Mouse (Mus musculus): ENCODE measurements around the gene Spata21. TPM values are rescaled to one million over a fixed set of nuclear protein-coding genes. Genes with fewer than 3 reads are reported as not detected.

Gene Spata21
- polyA plus RNA-seq, 1 experiment from 2014 or later = 0.55 TPM

- TF ChIP-seq CTCF (IDR thresholded peaks at IDR 0.05; ENCODE audit: low read depth) = peak; percentile 85
- peak; percentile 86 for ATAC-seq (replicated peaks; ENCODE audit: low FRiP score, low read depth)
- WGBS = under 1% methylated on average over 67 of the region's 67 CpGs
Measured at GRCm38 (mm10) chr4:141077681-141078509, 10.2 kb upstream of the Spata21 start, which contains the start of gene Necap2. Gene Necap2, minus strand, starts transcription at chr4:141078357.

GRCm38 (mm10) chr4:141078510-141079137 is 9.5 kb upstream of the Spata21 start:
- no peaks in the 10 kb centered on the region for H3K9me3 ChIP-seq (replicated peaks; ENCODE audit: low read length)
- no peak overlapping the region for H3K4me2 ChIP-seq (ENCODE audit: low read length)
- H3K4me3 ChIP-seq (replicated peaks; ENCODE audit: low read depth, low read length) = no peak overlapping the region
- no peak overlapping the region for H3K9ac ChIP-seq (ENCODE audit: low read depth, low read length)
- peaks cover 7% of the 10 kb centered on the region; the same call in 1 of the 2 replicates for H3K36me3 ChIP-seq (ENCODE audit: insufficient read depth, low read length)
- H3K4me1 ChIP-seq (replicated peaks; ENCODE audit: insufficient read depth, low read length) = peaks cover 9% of the 10 kb centered on the region; the same call in 1 of the 2 replicates
- no peaks in the 10 kb centered on the region for H3K27me3 ChIP-seq (ENCODE audit: insufficient read depth, low read length)
- DNase-seq (ENCODE audit: low spot score) (no peak), ATAC-seq (replicated peaks; ENCODE audit: low FRiP score, low read depth) (no peak)
- WGBS = 74% methylated on average over 18 of the region's 18 CpGs
- no peak overlapping the region for H3K27ac ChIP-seq
- TF ChIP-seq CTCF (IDR thresholded peaks at IDR 0.05; ENCODE audit: low read depth) = no peak

More at GRCm38 (mm10) chr4:141077681-141078509, 10.2 kb upstream of the Spata21 start, which contains the start of gene Necap2:
- H3K27me3 ChIP-seq (ENCODE audit: insufficient read depth, low read length) = no peaks in the 10 kb centered on the region
- H3K4me3 ChIP-seq (replicated peaks; ENCODE audit: low read depth, low read length) = peak within 1 kb of the TSS; percentile 98
- H3K27ac ChIP-seq = peak within 1 kb of the TSS; percentile 80
- no peaks in the 10 kb centered on the region for H3K9me3 ChIP-seq (replicated peaks; ENCODE audit: low read length)
- H3K9ac ChIP-seq (ENCODE audit: low read depth, low read length) = peak within 1 kb of the TSS; percentile 87
- H3K4me1 ChIP-seq (replicated peaks; ENCODE audit: insufficient read depth, low read length) = peaks cover 9% of the 10 kb centered on the region; the same call in 1 of the 2 replicates
- DNase-seq (ENCODE audit: low spot score) = peak; percentile 97
- H3K36me3 ChIP-seq (ENCODE audit: insufficient read depth, low read length) = peaks cover 9% of the 10 kb centered on the region; the same call in 1 of the 2 replicates
- H3K4me2 ChIP-seq (ENCODE audit: low read length) = peak within 1 kb of the TSS; percentile 96

- TF ChIP-seq CTCF (IDR thresholded peaks at IDR 0.05; ENCODE audit: low read depth) = no peak
- Histone ChIP-seq H3K9me3 (replicated peaks; ENCODE audit: low read length) (no peaks in the 10 kb centered on the region), H3K4me2 (ENCODE audit: low read length) (no peak overlapping the region), H3K27ac (no peak overlapping the region), H3K4me3 (replicated peaks; ENCODE audit: low read depth, low read length) (no peak overlapping the region), H3K4me1 (replicated peaks; ENCODE audit: insufficient read depth, low read length) (no peaks in the 10 kb centered on the region), H3K9ac (ENCODE audit: low read depth, low read length) (no peak overlapping the region), H3K27me3 (ENCODE audit: insufficient read depth, low read length) (no peaks in the 10 kb centered on the region), H3K36me3 (ENCODE audit: insufficient read depth, low read length) (no peaks in the 10 kb centered on the region)
- WGBS = 76% methylated on average over 10 of the region's 10 CpGs
- ATAC-seq (replicated peaks; ENCODE audit: low FRiP score, low read depth) (no peak), DNase-seq (ENCODE audit: low spot score) (no peak)
Measured at GRCm38 (mm10) chr4:141086862-141087261, 1.3 kb upstream of the Spata21 start.

- no peak for TF ChIP-seq CTCF (IDR thresholded peaks at IDR 0.05; ENCODE audit: low read depth)
- no peak overlapping the region for H3K27ac ChIP-seq
- H3K4me1 ChIP-seq (replicated peaks; ENCODE audit: insufficient read depth, low read length) = no peaks in the 10 kb centered on the region
- ATAC-seq (replicated peaks; ENCODE audit: low FRiP score, low read depth) (no peak), DNase-seq (ENCODE audit: low spot score) (no peak)
- H3K9ac ChIP-seq (ENCODE audit: low read depth, low read length) = no peak overlapping the region
- H3K9me3 ChIP-seq (replicated peaks; ENCODE audit: low read length) = no peaks in the 10 kb centered on the region
- no peaks in the 10 kb centered on the region for H3K36me3 ChIP-seq (ENCODE audit: insufficient read depth, low read length)
- H3K4me2 ChIP-seq (ENCODE audit: low read length) = no peak overlapping the region
- WGBS = 45% methylated on average over 9 of the region's 9 CpGs
- H3K4me3 ChIP-seq (replicated peaks; ENCODE audit: low read depth, low read length) = no peak overlapping the region
- no peaks in the 10 kb centered on the region for H3K27me3 ChIP-seq (ENCODE audit: insufficient read depth, low read length)
Measured at GRCm38 (mm10) chr4:141088714-141089113, 581 bp downstream of the Spata21 start.

- Histone ChIP-seq H3K36me3 (ENCODE audit: insufficient read depth, low read length) (no peaks in the 10 kb centered on the region), H3K4me3 (replicated peaks; ENCODE audit: low read depth, low read length) (no peak overlapping the region), H3K9me3 (replicated peaks; ENCODE audit: low read length) (no peaks in the 10 kb centered on the region), H3K4me2 (ENCODE audit: low read length) (no peak overlapping the region), H3K27ac (no peak overlapping the region), H3K27me3 (ENCODE audit: insufficient read depth, low read length) (no peaks in the 10 kb centered on the region), H3K4me1 (replicated peaks; ENCODE audit: insufficient read depth, low read length) (no peaks in the 10 kb centered on the region), H3K9ac (ENCODE audit: low read depth, low read length) (no peak overlapping the region)
- ATAC-seq (replicated peaks; ENCODE audit: low FRiP score, low read depth) (no peak), DNase-seq (ENCODE audit: low spot score) (no peak)
- TF ChIP-seq CTCF (IDR thresholded peaks at IDR 0.05; ENCODE audit: low read depth) = no peak
- 80% methylated on average over 10 of the region's 10 CpGs for WGBS
Measured at GRCm38 (mm10) chr4:141095016-141095415, 6.9 kb downstream of the Spata21 start.

- 14% methylated on average over 9 of the region's 9 CpGs for WGBS
- Histone ChIP-seq H3K4me2 (ENCODE audit: low read length) (no peak overlapping the region), H3K9ac (ENCODE audit: low read depth, low read length) (no peak overlapping the region), H3K27me3 (ENCODE audit: insufficient read depth, low read length) (no peaks in the 10 kb centered on the region), H3K4me3 (replicated peaks; ENCODE audit: low read depth, low read length) (no peak overlapping the region), H3K36me3 (ENCODE audit: insufficient read depth, low read length) (no peaks in the 10 kb centered on the region), H3K27ac (no peak overlapping the region), H3K9me3 (replicated peaks; ENCODE audit: low read length) (no peaks in the 10 kb centered on the region), H3K4me1 (replicated peaks; ENCODE audit: insufficient read depth, low read length) (no peaks in the 10 kb centered on the region)
- ATAC-seq (replicated peaks; ENCODE audit: low FRiP score, low read depth) = peak; percentile 43; the same call in 1 of the 2 replicates
- DNase-seq (ENCODE audit: low spot score) = peak; percentile 79
- no peak for TF ChIP-seq CTCF (IDR thresholded peaks at IDR 0.05; ENCODE audit: low read depth)
Measured at GRCm38 (mm10) chr4:141096710-141097109, 8.6 kb downstream of the Spata21 start.
